Mouse (Mus musculus) olfactory bulb, adult 2 months (tissue): ENCODE results near the gene Sim2.

Source experiments
- CTCF ChIP-seq: fragments of 200-500 bp; IDR thresholded peaks from 2 replicates; pipeline ENCODE4 v1.5.1; 2012; ENCODE audit warnings: low read depth, mild to moderate bottlenecking, low read length, moderate library complexity; ENCODE audit not compliant: insufficient read depth
- POLR2A ChIP-seq: fragments of 200-500 bp; IDR thresholded peaks from 2 replicates; pipeline ENCODE4 v1.6.1; 2012; ENCODE audit warnings: mild to moderate bottlenecking, low read depth, low read length, moderate library complexity; ENCODE audit not compliant: insufficient read depth

- TF ChIP-seq CTCF, result peak; percentile 36; the same call in 1 of the 2 replicates
- TF ChIP-seq POLR2A, result no peak
Observed at GRCm38 (mm10) chr16:94038272-94038985, 46.3 kb upstream of the Sim2 start.
